Mouse (Mus musculus) kidney, adult 2 months (tissue): Measurements from ENCODE around the gene Fancg. TPM values are rescaled to one million over a fixed set of nuclear protein-coding genes. Genes with fewer than 3 reads are reported as not detected.

Experiments
- DNase-seq: peaks from one replicate; pipeline ENCODE4 v3.0.0; 2021
- H3K27ac ChIP-seq: fragments of 200-500 bp; 2 replicates; pipeline ENCODE4 v1.5.1; 2012; ENCODE audit warnings: low read depth, low read length, control low read depth, inconsistent platforms; ENCODE audit not compliant: insufficient read depth
- H3K27me3 ChIP-seq: fragments of 200-500 bp; replicated peaks from 2 replicates; pipeline ENCODE4 v1.6.1; 2012; ENCODE audit warnings: mild to moderate bottlenecking, moderate library complexity, low read length, inconsistent platforms; ENCODE audit not compliant: control insufficient read depth, insufficient read depth
- H3K36me3 ChIP-seq: fragments of 200-500 bp; 2 replicates; pipeline ENCODE4 v1.6.1; 2012; ENCODE audit warnings: mild to moderate bottlenecking, moderate library complexity, low read length, inconsistent platforms; ENCODE audit not compliant: control insufficient read depth, insufficient read depth
- H3K4me1 ChIP-seq: fragments of 200-500 bp; 2 replicates; pipeline ENCODE4 v1.6.1; 2011; ENCODE audit warnings: low read length; ENCODE audit not compliant: control insufficient read depth, insufficient read depth
- H3K4me3 ChIP-seq: fragments of 200-500 bp; 2 replicates; pipeline ENCODE4 v1.5.1; 2011; ENCODE audit warnings: mild to moderate bottlenecking, low read depth, low read length, control low read depth; ENCODE audit not compliant: insufficient read depth
- CTCF ChIP-seq: fragments of 200-500 bp; conservative IDR thresholded peaks from 2 replicates; pipeline ENCODE4 v1.5.1; 2011; ENCODE audit warnings: low read depth, mild to moderate bottlenecking, control low read depth, low read length, moderate library complexity, mixed read lengths; ENCODE audit not compliant: insufficient read depth, insufficient read length
- POLR2A ChIP-seq: fragments of 200-500 bp; IDR thresholded peaks from one replicate; pipeline ENCODE4 v1.6.1; 2011; ENCODE audit warnings: low read depth, low read length, control low read depth
- WGBS: fragments of 180-500 bp; shearing (Covaris S2); methylation state at CpG from one replicate; pipeline ENCODE4 v1.1.7; 2018; 5-methylcytosine and 5-hydroxymethylcytosine counted together
- polyA plus RNA-seq: library from polyadenylated mRNA; depleted of rRNA; stranded (reverse); fragments of >200 nt; gene quantifications from 2 replicates; pipeline ENCODE4 v1.2.3, GENCODE M21; 2012

The Fancg gene
- polyA plus RNA-seq, 1 experiment, result 6.8 TPM

DNA sequence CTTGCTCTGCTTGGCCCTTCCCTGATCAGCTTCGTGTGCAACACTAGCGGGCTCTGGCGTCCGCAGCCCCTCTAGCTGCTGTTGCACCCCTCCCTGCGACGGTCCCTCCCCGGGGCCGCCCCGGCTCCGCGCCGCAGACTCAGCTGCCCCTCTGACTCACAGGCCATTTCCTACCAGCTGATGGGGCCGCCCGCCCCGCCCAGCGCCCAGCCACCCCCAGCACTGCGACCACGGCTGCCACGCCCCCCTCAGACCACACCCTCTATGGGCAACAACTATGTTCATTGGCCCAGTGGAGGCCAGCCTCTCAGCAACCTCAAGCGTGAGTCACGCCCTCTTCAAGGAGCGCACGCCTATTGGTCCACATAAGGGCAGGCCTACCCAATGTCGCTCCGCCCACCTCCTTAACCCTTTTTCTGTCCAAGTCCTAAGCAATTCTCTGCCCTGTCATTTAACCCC is 29.8 kb upstream of the Fancg start:
- TF ChIP-seq POLR2A (peak; percentile 30), CTCF (no peak)
- Histone ChIP-seq H3K36me3 (no peaks in the 10 kb centered on the region), H3K27ac (peak overlapping the region; percentile 17), H3K4me3 (peak overlapping the region; percentile 68), H3K4me1 (peaks cover 15% of the 10 kb centered on the region), H3K27me3 (no peaks in the 10 kb centered on the region)
- under 1% methylated on average over 25 of the region's 25 CpGs for WGBS
- DNase-seq, result peak; percentile 99

DNA sequence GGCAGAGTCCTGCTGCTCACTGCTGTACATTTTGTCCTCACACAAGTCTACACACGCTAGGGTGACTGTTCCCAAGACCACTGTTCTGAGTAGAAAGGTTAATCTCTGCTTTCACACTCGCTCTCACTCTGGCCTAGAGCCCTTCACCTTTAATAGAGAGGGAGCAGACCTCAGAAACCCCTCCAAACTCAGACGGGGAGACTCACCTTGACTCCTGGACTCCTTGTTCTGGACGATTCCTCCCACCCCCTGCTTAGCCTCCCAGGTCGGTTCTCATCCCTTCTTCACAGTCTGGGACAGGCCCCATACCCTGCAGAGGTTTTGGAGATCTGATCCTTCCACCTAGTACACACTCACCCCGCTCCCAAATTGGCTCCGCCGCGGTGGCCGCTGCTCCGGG is 29.3 kb upstream of the Fancg start:
- no peaks in the 10 kb centered on the region for H3K36me3 ChIP-seq
- H3K4me3 ChIP-seq, result peak overlapping the region; percentile 68
- no peaks in the 10 kb centered on the region for H3K27me3 ChIP-seq
- H3K27ac ChIP-seq, result peak overlapping the region; percentile 17
- H3K4me1 ChIP-seq, result peaks cover 11% of the 10 kb centered on the region; the same call in 1 of the 2 replicates
- 2% methylated on average over 11 of the region's 11 CpGs for WGBS
- TF ChIP-seq CTCF (no peak), POLR2A (no peak)
- DNase-seq, result no peak

DNA sequence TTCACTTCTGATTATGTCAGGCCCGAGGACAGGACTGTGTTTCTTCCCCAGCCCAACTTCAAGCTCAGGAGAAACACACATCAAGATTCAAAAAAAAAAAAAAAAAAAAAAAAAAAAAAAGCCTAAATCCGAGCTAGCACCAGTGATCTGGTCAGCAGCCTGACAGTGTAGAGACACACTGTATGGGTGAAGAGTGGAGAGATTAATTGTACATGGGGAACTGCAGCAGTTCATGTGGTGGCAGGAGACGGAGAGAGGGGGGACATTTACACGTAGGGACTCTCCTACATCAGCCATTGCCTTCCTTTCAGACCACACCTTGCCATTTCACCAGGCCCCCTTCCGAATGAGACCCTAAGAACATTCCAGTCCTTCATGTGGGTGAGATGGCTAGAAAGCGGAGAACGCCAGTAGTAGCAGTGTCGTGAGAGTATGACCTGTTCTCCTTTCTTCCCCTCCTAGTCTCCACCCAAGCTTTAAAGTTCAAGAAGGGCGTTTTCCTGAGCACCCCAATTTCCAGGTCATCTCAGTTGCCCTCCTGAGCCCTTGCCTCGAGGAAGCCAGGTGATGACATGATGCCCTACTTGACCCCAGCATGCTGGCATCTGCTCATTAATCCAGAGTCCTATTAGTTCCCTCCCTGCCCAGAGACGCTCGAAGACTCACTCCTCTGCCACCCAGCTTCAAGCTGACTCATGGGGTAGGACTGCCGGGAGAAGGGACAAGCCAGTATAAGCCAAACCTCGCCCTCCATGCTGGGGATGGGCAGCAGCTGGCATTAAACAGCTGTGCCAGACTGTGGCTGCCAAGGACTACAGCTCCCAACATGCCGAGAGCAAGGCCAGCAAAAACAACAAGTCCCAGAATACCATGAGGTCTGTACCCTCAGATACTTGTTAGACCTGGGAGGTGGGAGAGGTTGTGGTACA is 28.5 kb upstream of the Fancg start:
- 39% methylated on average over 15 of the region's 15 CpGs for WGBS
- Histone ChIP-seq H3K4me1 (peaks cover 11% of the 10 kb centered on the region; the same call in 1 of the 2 replicates), H3K4me3 (peak overlapping the region; percentile 68), H3K27ac (no peak overlapping the region; the same call in 1 of the 2 replicates), H3K27me3 (no peaks in the 10 kb centered on the region), H3K36me3 (no peaks in the 10 kb centered on the region)
- no peak for TF ChIP-seq POLR2A
- no peak for TF ChIP-seq CTCF
- peak; percentile 51 for DNase-seq

GRCm38 (mm10) chr4:43037860-43038566 is 27.7 kb upstream of the Fancg start:
- Histone ChIP-seq H3K4me3 (no peak overlapping the region), H3K36me3 (no peaks in the 10 kb centered on the region), H3K4me1 (peaks cover 11% of the 10 kb centered on the region; the same call in 1 of the 2 replicates), H3K27me3 (no peaks in the 10 kb centered on the region), H3K27ac (no peak overlapping the region)
- no peak for DNase-seq
- WGBS, result 60% methylated on average over 4 of the region's 4 CpGs
- TF ChIP-seq CTCF (no peak), POLR2A (no peak)

DNA sequence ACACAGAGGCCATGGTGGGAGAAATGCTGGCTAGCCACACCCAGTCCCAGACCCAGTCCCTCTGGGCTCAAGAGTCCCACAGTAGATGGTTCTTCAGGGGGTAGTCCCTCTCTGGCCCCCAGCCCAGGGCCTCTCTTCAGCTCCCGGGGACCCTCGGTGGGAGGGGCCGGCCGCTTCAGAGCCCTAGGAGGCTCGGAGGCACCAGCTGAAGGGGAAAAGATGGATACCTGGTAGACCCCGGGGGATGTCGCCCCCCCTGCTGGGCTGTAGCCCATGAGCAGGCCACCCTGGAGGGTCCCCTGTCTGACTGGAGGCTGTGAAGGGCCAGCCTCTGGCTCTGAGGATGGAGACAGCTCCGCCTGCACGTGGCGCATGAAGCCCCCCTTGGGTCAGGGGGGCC is 26.1 kb upstream of the Fancg start:
- no peaks in the 10 kb centered on the region for H3K27me3 ChIP-seq
- 90% methylated on average over 10 of the region's 10 CpGs for WGBS
- H3K4me1 ChIP-seq, result peaks cover 15% of the 10 kb centered on the region; the same call in 1 of the 2 replicates

GRCm38 (mm10) chr4:43035851-43036250 is 25.5 kb upstream of the Fancg start:
- no peak overlapping the region for H3K27ac ChIP-seq
- peaks cover 15% of the 10 kb centered on the region; the same call in 1 of the 2 replicates for H3K4me1 ChIP-seq
- H3K36me3 ChIP-seq, result no peaks in the 10 kb centered on the region
- H3K27me3 ChIP-seq, result no peaks in the 10 kb centered on the region
- H3K4me3 ChIP-seq, result no peak overlapping the region
- no peak for DNase-seq
- WGBS, result 89% methylated on average over 6 of the region's 6 CpGs
- no peak for TF ChIP-seq POLR2A
- no peak for TF ChIP-seq CTCF

More for the DNA sequence above, 26.1 kb upstream of the Fancg start:
- Histone ChIP-seq H3K4me3 (no peak overlapping the region), H3K27ac (no peak overlapping the region), H3K36me3 (no peaks in the 10 kb centered on the region)
- no peak for TF ChIP-seq CTCF
- no peak for DNase-seq

- Histone ChIP-seq H3K36me3 (no peaks in the 10 kb centered on the region), H3K4me3 (no peak overlapping the region), H3K27me3 (no peaks in the 10 kb centered on the region), H3K4me1 (peaks cover 7% of the 10 kb centered on the region; the same call in 1 of the 2 replicates), H3K27ac (no peak overlapping the region)
- DNase-seq, result no peak
- 84% methylated on average over 14 of the region's 14 CpGs for WGBS
- TF ChIP-seq POLR2A (no peak), CTCF (no peak)
Measured at GRCm38 (mm10) chr4:43033481-43033880, 23.2 kb upstream of the Fancg start.
